Mouse (Mus musculus): ENCODE measurements around the gene Lrrc1.
A peak's percentile ranks its signal among the peaks of the same experiment; 100 is the strongest.

Lrrc1 gene

DNA sequence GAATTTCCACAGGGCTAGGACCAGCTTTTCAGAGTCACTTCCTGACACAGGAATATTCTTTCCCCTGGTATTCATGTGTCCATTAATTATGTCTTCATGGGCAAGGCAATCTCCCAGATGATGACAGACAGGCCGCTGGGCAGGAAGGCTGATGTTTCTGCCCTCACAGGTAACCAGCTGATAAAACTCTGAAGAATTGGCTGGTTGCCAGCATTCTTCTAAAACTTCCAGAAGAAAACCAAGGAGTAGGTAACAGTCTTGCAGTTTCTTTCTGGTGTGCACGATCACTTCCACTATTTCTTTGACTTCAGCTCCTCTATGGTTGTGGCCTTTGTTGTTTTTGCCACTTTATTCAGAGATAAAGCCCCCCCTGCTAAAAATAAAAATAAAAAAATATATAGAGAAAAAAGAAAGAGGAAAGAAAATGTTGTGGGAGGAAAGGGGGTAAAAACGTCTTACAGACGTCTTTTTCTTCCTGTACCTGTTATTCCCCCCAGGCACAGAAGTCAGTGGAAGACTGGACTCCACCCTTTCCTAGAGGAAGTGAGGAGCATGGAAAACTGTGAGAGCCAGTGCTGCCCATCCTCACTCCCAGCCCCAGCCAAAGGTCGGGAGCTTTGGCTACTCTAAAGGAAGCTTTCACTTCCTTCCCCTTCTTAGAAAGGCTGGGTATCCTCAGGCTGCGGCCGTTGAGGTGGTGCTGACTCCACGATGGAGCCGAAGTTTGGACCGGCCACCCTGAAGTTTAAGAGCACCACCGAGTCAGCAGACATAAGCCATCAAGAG lies 115.2 kb downstream of the Lrrc1 start:
- DNase-seq (ENCODE audit: inconsistent age in 2 of 2, low spot score in 1 of 2): peak in 1 of 2 experiments; percentile 36

- no peak for DNase-seq (ENCODE audit: inconsistent age in 2 of 2, low spot score in 1 of 2)
These were observed 115.9 kb downstream of the Lrrc1 start for GRCm38 (mm10) chr9:77428748-77429140.

GRCm38 (mm10) chr9:77428115-77428747 lies 116.4 kb downstream of the Lrrc1 start:
- DNase-seq (ENCODE audit: inconsistent age in 2 of 2, low spot score in 1 of 2): no peak

DNA sequence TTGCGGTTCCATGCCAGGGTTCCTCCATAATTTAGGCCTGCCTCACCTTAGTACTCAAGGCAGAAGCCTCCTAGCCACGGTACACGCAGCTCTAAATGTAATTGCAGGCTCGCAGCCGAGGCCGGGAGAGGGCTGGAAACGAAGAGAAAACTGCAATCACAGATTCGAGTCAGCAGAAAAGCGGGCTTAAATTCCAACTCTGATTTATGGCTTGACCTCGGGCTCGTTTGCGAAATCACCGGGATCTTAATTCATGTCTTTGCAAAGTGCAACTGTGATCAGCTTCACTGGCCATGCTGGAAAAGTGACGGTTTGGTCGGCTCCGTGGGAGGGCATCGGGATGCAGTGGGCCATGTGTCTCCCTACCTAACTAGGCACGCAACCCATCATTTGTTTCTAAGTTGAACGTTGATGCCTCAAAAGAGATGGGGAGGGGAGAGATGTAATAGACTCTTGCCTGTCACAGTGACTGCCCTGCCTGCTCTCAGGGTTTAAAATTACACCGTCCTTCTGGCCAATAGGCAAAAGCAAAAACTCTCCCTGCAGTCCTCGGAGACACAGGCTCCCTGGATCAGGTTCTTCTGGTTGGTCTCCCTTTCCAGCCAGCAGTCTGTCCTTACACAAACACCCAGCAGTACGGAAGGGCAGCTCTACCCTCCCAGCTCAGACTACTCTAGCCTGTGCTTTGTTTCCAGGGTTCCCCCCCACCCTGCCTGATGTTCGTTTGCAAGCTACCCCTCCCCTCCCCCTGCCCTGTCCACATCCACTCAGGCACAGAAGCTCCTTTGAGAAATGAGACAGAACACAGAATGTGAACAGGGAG lies 117.2 kb downstream of the Lrrc1 start:
- DNase-seq (ENCODE audit: inconsistent age in 2 of 2, low spot score in 1 of 2): peak; percentile 76 to 94

GRCm38 (mm10) chr9:77426110-77426509 lies 118.6 kb downstream of the Lrrc1 start:
- no peak for DNase-seq (ENCODE audit: inconsistent age in 2 of 2, low spot score in 1 of 2)

- no peak for DNase-seq (ENCODE audit: inconsistent age in 2 of 2, low spot score in 1 of 2)
These were observed 119.1 kb downstream of the Lrrc1 start for GRCm38 (mm10) chr9:77425553-77425952.

GRCm38 (mm10) chr9:77420200-77420585 lies 124.5 kb downstream of the Lrrc1 start:
- no peak for DNase-seq (ENCODE audit: inconsistent age in 2 of 2, low spot score in 1 of 2)

- DNase-seq (ENCODE audit: inconsistent age in 2 of 2, low spot score in 1 of 2): no peak
These were observed 125.0 kb downstream of the Lrrc1 start for GRCm38 (mm10) chr9:77419501-77420199.

- DNase-seq (ENCODE audit: inconsistent age in 2 of 2, low spot score in 1 of 2): no peak
These were observed 125.9 kb downstream of the Lrrc1 start for GRCm38 (mm10) chr9:77418800-77419199.

- DNase-seq (ENCODE audit: inconsistent age in 2 of 2, low spot score in 1 of 2): no peak
These were observed 128.2 kb downstream of the Lrrc1 start for GRCm38 (mm10) chr9:77416486-77416885.

DNA sequence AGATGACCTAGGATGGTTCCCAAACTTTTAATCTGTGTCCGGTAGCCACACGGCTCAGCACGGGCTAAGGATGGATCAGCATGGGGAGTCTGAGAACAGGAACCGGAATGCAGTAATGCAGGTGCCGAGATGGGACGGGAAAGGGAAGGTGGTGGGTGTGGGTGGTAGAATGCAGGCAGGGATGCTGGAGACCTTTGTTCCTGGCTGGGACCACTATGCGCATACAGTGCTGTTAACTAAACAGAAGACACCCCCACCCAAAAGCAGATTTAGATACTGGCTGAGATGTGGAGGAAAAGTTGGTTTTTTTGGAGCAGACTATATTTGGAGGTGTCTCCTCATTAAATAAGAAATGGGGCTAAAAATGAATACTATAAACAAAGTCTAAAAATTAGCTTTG lies 128.7 kb downstream of the Lrrc1 start:
- no peak for DNase-seq (ENCODE audit: inconsistent age in 2 of 2, low spot score in 1 of 2)

DNA sequence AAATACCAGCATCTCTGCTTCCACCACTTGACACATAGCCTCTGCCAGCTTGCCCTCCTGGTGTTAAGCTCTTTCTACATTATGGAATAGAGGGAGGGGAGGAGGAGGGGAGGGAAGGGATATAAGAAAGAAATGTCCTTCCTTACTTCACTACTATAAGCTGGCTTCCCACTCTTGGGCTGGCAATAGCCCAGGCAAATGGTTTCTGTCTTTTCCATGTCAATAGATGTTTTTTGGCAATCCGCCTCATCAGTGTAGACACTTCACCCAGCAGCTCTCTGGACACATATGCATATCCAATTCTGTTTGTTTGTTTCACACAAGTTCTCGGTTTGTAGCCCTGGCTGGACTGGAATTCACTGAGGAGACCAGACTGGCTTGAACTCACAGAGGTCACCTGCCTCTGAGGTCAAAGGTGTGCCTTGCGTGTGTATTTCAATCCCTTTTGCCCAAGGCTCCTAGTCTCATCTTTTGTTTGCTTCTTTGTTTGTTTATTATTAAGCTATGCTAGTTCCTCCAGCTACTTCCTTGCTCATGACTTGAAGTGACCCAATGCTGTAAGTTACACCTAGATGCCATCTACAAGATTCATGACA lies 132.7 kb downstream of the Lrrc1 start:
- DNase-seq (ENCODE audit: inconsistent age in 2 of 2, low spot score in 1 of 2): no peak

DNA sequence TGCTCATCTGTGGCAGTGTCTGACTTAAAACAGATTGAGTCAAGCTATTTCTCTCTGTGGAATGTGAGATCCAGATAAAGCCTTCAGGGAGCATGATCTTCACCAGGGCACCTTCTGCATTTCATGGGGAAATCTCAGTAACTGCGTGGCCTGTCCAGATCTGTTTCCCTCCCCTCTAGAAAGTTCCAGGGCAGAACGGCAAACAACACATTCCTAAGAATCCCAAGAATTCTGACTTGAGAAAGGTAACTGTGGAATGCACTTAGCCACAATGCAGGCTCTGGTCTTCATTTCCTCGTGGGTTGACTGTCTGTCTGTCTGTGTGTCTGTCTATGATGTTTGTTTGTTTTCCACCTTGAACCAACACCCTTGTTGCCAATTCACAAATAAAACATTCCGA lies 133.7 kb downstream of the Lrrc1 start:
- no peak for DNase-seq (ENCODE audit: inconsistent age in 2 of 2, low spot score in 1 of 2)

- DNase-seq (ENCODE audit: inconsistent age in 2 of 2, low spot score in 1 of 2): no peak
These were observed 134.1 kb downstream of the Lrrc1 start for GRCm38 (mm10) chr9:77410524-77410923.

- DNase-seq (ENCODE audit: inconsistent age in 2 of 2, low spot score in 1 of 2): no peak
These were observed 136.5 kb downstream of the Lrrc1 start for GRCm38 (mm10) chr9:77408053-77408603.

- DNase-seq (ENCODE audit: inconsistent age in 2 of 2, low spot score in 1 of 2): peak; percentile 54 to 80
These were observed 137.8 kb downstream of the Lrrc1 start for GRCm38 (mm10) chr9:77406906-77407305.

GRCm38 (mm10) chr9:77404458-77404857 lies 140.2 kb downstream of the Lrrc1 start:
- no peak for DNase-seq (ENCODE audit: inconsistent age in 2 of 2, low spot score in 1 of 2)

DNA sequence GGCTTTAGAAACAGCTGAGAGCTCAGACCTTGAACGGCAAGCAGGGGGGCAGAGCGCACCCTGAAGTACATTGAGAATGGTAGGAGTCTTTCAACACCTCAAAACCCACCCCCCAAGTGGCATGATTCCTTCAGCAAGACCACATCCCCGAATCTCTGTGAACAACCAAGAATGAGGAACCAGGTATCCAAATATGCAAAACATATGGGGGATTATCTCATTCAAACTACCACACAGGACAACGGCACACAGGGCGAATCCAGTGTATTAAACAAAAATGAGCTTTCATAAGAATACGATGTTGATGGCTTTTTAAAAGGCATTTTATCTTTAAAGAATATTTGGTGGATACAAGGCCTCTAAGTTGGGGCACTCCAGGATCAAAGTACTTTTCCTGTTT lies 140.7 kb downstream of the Lrrc1 start:
- DNase-seq (ENCODE audit: inconsistent age in 2 of 2, low spot score in 1 of 2): no peak

DNA sequence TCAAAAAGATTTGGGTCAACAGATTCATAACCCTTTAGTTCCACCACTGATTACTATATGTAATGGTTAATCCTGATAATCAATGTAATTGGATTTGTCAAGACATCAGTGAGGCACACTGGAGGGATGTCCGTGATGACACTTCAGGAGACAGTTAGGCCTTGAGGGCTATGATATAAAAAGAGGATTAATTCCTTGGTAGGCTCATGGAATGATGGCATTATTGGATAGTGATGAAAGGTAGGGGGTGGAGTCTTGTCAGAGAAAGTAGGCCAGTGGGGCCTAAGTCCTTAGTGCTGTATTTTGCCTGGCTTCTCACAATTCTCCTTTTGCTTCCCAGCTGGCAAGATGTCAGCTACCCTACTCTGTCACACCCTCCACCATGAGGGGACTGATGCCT lies 141.7 kb downstream of the Lrrc1 start:
- no peak for DNase-seq (ENCODE audit: inconsistent age in 2 of 2, low spot score in 1 of 2)

DNA sequence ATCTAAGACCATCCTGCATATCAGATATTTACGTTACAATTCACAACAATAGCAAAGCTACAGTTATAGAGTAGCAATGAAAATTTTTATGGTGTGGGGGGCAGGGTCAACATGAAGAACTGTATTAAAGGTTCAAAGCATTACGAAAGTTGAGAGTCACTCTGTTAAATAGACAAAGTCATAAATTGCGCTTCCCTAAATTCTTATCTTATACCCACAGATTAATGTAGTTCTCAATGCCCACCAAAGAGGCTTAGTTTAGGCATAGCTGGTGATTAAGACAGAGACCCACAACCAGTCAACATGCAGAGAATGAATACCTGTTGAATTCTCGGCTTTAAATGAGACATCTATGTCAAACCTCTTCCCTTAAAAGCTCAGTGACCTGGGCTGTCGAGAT lies 144.9 kb downstream of the Lrrc1 start:
- no peak for DNase-seq (ENCODE audit: inconsistent age in 2 of 2, low spot score in 1 of 2)
